Mouse (Mus musculus) spleen, postnatal 14 days (tissue): ENCODE data around the gene Fkbp5.
"Not testable (repeated sequence)": the region's sequence is repeated elsewhere in the genome, so short reads cannot be mapped to it uniquely, and the experiment has no call there.

Experiments
- DNase-seq, 2 experiments: peaks; one replicate each; pipeline ENCODE4 v3.0.0; 2021 to 2022; ENCODE audit warnings: low spot score in 2 of 2

Fkbp5 gene

DNA sequence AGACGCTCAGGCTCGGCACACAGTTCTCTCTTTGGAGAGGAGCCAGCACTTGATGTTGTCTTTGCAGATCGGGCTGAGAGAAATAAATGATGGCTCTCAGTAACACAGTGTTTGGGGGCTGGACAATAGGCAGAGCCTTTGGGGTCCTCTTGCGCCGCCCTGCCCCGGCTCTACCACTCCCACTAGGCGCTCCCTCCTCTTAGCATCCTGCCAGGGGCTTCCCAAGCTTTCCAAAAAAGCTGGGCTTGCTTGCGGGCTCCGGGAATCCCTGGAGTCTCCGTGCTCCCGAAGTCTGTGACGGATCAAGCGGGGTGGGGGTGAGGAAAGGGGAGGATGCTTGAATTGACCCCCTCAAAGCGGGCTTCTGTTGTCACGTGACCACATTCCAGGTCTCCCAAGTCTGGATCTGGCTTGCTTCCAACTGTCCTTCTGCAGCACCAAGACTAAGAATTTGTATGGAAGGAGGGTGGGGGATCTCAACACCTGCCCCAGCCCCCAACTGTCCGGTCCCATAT lies at the start of gene Fkbp5:
Gene Fkbp5, minus strand, starts transcription at position 87 of the 515 bp plus-strand sequence.
- DNase-seq = peak in 1 of 2 experiments; percentile 16

GRCm38 (mm10) chr17:28565181-28565580 lies 47.9 kb upstream of the Fkbp5 start:
- no peak for DNase-seq

DNA sequence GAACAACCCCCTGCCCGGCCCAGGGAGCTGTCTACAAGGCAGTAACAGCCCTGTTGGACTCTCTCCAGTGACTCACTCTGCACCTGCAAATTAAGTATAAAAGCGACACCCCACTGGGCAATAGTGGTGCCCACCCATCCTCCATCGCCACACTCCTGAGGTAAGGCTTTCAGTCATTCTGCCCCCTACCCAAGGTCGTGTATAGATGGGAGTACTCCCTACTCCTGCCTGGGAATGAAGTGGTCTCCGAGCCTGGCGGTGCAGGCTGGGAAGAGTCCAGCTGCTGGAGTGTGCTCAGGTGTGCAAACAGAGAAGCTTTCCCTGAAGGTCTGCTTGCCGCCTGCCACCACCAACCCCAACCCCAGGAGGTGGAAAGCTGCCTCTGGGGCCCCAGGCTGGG lies 44.3 kb upstream of the Fkbp5 start:
- DNase-seq = no peak

DNA sequence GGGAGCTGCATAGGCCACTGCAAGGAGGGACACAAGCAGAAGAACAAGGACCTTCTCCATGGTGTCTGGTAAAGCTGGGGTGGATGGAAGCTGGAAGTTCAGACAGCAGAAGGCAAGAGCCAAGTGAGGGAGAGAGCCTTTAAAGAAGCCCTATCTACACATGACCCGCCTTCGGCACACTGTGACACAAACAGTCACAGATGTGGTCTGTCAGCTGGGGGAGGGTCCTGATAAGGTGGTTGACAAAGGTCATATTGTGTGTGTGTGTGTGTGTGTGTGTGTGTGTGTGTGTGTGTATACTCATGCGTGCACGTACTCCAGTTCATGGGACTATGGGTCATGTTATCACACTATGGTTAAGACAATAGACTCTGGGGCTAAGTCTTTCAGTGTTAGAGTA lies 43.3 kb upstream of the Fkbp5 start, which contains the start of gene Clps:
Gene Clps, minus strand, starts transcription at position 169 of the 400 bp plus-strand sequence.
- DNase-seq = no peak

DNA sequence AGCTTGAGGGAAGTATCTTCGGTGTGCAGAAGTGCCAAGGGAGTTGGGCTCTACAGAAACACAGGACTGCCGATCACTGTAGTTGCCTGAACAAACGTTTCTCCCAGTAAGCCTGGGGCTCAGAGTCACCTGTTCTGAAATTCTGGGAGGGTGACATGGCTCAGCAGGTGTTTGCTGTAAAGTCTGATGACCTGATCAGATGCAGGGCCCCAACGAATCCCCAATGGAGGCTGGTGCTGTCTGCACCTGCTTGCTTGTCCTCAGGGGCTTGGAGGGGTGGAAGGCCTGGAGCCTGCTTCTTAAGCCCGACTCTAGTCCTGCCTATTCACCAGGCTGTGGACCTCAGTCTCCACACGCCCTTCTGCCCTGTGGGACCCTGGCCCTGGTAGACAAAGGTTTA lies 40.4 kb upstream of the Fkbp5 start:
- DNase-seq = no peak

DNA sequence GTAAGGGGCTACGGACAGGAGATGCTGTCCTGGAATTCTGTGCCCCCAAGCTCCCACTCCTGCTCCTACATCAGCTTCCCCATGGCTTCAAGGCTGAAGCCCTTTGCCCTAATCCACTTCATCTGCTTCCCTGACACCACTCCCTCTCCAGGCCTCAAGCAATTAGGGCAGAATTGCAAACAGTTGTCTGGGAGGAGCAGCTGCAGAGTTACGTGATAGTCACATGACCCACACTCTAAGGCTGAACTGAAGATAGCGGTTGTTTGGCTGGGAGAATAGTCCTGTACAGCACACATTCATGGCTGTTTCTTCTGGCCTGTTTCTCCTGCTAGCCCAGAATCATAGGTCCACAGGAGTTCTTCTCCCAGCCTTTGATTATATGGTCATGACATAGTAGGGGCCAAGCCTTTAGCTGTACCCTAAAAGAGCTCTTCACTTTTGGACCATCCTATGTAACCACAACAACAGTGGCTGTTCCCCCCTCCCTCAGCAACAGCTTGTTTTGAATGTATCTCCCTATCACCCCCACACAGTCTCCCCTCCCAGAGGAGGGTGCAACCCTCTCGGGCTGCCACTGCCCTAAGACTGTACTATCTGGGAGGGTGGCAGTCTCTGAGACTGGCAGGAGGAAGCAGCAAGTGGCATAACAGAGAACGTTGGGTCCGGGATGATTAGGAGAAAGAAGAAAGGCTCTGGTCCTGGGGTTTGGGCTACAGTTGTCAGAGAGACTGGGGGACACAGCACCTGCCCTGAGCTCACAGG lies 39.5 kb upstream of the Fkbp5 start:
- DNase-seq = no peak

- not testable (repeated sequence) for DNase-seq
Observed at GRCm38 (mm10) chr17:28554021-28554420, 36.7 kb upstream of the Fkbp5 start.

- DNase-seq = peak in 1 of 2 experiments; percentile 60
Observed at GRCm38 (mm10) chr17:28553040-28553793, 35.9 kb upstream of the Fkbp5 start.

- no peak for DNase-seq
Observed at GRCm38 (mm10) chr17:28549111-28549510, 31.8 kb upstream of the Fkbp5 start, which contains the start of gene Clpsl2. Clpsl2 (plus strand) TSS chr17:28549411.

- DNase-seq = no peak
Observed at GRCm38 (mm10) chr17:28548550-28548949, 31.2 kb upstream of the Fkbp5 start.

DNA sequence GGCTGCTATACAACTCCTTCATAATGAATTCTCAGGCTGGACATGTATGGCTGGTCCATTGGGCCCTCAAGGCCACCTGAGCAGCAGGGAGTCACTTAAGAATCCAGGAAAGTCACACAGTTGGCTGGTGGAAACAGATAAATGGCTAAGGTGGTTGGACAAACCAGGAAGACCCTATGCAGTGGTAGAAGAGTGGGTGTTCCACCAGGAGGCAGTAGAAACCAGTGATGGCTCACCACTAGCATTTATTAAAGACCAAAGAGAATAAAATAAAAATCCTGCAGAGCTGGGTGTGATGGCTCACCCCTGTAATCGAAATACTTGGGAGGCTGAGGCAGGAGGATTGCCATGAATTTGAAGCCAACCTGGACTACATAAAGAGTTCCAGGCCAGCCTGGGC lies 29.6 kb upstream of the Fkbp5 start:
- no peak for DNase-seq

- DNase-seq = no peak
Observed at GRCm38 (mm10) chr17:28537881-28538280, 20.6 kb upstream of the Fkbp5 start.

DNA sequence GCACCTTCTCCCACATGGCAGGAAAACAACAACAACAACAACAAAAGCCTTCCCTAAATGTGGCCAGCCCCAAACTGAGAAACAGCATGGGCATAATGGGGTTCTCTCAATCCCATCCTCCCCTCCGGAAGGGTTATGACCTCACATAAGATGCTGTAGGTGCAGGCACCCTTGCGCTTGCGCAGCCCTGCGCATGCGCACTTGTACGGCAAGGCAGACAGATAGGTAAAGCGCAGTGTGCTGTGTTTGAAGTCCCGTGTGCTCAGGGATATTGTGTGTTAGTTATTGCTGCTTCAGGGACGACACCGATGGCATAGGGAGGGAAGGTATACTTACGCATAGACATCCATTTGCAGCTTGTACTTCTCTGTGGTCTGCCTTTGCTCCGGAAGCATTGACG lies 16.0 kb upstream of the Fkbp5 start:
- DNase-seq = no peak

- DNase-seq = no peak
Observed at GRCm38 (mm10) chr17:28532557-28532956, 15.2 kb upstream of the Fkbp5 start.

- DNase-seq = no peak
Observed at GRCm38 (mm10) chr17:28531946-28532345, 14.6 kb upstream of the Fkbp5 start.

- DNase-seq = no peak
Observed at GRCm38 (mm10) chr17:28530506-28530905, 13.2 kb upstream of the Fkbp5 start, which contains the start of gene Armc12. Armc12 (plus strand) TSS chr17:28530806.

DNA sequence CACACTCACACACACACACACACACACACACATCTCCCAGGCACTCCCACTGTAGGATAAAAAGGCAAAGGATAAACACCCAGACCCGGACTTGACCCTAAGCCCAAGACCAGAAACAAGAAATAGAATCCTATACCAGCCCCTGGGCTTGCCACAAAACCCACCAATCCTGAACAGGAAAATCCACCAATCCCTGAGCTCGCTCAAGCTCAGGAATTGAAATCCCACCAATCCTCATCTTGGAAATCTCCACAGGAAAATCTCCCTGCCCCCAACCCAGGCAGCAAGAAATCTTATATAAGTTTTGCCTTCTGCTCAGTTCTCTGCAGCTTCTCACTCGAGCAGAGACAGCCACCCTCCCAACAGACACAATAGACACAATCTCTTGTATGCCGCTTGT lies 11.8 kb upstream of the Fkbp5 start:
- no peak for DNase-seq

DNA sequence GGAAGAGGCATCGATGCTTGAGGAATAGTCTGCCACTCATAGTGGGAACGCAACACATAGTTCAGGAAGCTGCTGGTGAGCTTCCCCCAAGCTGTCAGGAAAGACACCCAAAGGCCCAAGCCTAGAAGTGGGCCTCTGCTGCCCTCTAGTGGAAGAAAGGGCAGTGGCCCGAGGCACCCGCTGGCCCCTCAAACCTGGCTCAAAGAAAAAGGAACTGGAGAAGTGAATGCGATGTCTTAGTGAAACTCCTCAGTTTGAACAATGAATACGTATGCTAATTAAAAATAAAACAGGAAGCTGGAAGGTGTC lies 10.7 kb upstream of the Fkbp5 start:
- DNase-seq = peak; percentile 68 to 79

GRCm38 (mm10) chr17:28527184-28528042 lies 10.1 kb upstream of the Fkbp5 start:
- no peak for DNase-seq

DNA sequence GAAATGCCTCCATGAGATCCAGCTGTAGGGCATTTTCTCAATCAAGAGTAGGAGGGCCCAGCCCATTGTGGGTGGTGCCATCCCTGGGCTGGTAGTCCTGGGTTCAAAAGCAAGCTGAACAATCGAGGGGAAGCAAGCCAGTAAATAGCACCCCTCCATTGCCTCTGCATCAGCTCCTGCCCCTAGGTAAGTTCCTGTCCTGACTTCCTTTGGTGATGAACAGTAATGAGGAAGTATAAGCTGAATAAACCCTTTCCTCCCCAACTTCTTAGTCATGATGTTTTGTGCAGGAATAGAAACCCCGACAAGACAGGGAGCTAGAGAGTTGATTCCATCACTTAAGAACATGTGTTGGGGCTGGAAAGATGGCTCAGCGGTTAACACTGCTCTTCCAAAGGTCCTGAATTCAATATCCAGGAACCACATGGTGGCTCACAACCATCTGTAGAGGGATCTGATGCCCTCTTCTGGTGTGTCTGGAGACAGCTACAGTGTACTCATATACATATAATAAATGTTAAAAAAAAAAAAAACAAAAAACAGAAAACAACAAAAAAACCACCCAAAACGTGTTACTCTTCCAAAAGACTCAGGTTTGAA lies 7.6 kb upstream of the Fkbp5 start:
- DNase-seq = no peak

DNA sequence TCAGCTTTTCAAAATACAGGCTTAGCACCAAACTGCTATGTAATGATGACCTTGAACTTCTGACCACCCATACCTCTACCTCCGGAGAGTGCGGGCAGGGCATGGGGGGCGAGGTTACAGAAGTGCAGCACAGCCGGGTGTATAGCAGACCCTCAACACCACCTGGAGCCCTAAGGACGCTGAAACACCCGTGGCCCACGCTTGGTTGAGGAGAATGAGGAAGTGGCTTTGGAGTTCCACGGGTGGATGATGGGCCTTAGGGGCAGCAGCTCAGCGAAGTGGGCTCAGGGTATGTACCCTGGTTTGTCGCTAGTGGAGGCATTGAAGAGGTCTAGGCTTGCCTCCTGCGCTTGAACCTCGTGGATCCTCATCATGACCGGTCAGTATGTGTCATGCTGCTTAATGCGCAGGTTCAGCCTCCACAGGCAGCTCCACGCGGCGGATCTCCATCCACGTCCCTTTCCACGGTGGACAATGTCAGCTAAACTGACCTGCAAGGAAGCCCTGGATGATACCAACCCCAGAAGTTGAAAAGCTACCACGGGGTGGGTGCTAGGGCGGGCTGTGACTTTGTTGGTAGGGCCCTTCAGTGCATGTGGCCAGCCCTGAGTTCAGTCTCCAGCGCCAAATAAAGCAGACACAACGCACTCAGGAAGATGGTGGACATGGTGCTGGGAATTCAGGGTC lies 6.8 kb upstream of the Fkbp5 start:
- peak in 1 of 2 experiments; percentile 25 for DNase-seq
